Mouse (Mus musculus) heart, adult 2 months (tissue): ENCODE results near the gene Mapkbp1.

Experiments used
- CTCF ChIP-seq: fragments of 200-600 bp; IDR thresholded peaks from 2 replicates; pipeline ENCODE4 v1.8.1; 2022; ENCODE audit warnings: antibody characterized with exemption, mild to moderate bottlenecking, moderate library complexity
- EP300 ChIP-seq: fragments of 200-500 bp; IDR thresholded peaks from 2 replicates; pipeline ENCODE4 v1.6.1; 2011; ENCODE audit warnings: low read depth, low read length, control low read depth; ENCODE audit not compliant: insufficient read depth
- POLR2A ChIP-seq: fragments of 200-500 bp; IDR thresholded peaks from 2 replicates; pipeline ENCODE4 v1.6.1; 2011; ENCODE audit warnings: mild to moderate bottlenecking, low read depth, low read length, control low read depth; ENCODE audit not compliant: insufficient read depth

DNA sequence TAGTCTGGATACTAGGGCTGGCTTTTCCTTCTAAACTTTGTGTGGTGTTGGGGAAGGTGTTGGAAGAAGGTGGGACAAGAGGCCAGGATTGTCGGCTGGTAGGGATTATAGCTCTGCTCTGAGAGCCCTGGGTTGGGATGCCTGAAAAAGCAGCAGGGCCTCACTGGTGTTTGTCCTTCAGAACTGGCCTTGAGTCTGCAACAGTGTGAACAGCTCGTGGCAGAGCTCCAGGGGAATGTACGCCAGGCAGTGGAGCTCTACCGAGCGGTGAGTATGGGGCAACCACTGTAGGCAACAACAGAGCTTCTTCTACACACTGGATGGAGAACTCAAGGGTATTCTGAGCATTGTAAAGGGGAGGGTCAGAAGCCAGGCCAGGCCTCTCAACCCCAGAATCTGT is 51.8 kb downstream of the Mapkbp1 start:
- TF ChIP-seq POLR2A (no peak), CTCF (no peak), EP300 (0 out of 2 replicates have a peak, but pooled peaks have one; percentile 18)
